Mouse (Mus musculus) kidney, adult 11 months (tissue): Measurements from ENCODE around the gene Krt82.

ENCODE experiments used
- DNase-seq: peaks from one replicate; pipeline ENCODE4 v3.0.0; 2022

Krt82 gene

DNA sequence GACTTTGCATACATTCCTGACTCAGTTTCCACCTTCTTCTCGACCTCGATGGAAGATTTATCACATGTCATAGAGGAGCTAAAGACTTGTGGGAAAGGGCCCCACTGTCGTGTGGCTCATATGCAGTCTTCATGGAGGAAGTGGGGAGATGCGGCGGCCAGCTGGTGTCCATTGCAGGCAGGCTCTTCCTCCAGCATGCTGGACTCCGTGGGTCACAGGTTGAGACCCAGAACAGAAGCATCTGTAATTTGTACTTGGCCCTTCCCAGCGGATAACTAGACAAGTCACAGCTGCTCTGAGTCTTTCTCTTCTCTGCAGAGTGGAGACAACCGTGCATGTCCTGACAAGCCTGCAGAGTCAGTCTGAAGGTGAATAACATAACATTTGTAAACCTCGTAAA lies 42.2 kb downstream of the Krt82 start:
- no peak for DNase-seq

DNA sequence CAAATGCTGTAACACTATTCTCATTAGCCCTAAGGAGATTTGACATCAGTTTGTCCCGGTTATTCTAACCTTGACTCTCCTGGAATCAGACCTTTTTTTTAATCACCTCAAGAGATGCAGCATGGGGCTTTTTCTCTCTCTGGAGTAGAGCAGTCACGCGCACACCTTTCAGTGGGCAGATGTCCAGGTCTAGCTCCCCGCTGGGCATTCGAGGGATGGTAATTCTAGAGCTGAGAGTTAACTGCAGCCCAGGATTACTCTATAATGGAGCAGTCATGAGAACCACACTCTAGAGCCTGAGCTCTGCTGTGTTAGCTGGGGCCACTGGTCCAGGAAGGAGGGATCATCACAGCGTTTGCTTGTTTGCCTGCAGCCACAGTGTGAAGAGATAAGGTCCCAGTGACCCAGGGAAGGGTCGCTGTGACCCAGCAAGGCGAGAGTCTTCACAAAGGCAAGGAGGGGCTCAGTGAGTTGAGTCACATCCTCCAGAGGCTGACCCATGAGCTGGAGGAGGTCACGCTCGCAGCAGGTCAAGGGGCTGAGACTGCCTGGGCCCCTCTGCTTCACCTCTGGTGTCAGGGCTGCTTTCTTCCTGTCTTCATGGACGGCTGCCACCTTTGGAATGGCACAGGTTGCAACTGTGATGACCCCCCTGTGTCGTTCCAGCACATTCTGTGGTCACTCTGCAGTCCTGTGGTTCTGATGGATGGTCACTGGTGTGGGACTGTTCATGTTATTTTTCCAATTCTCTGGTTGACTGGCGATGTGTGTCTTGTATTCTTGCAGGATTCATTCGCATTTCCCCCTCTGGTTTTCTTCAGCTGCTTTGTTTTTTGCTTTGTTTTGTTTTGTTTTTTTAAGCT lies 43.3 kb downstream of the Krt82 start:
- DNase-seq, result peak; percentile 52

- peak; percentile 45 for DNase-seq
Observed at GRCm38 (mm10) chr15:101497181-101497580, 53.3 kb downstream of the Krt82 start.

GRCm38 (mm10) chr15:101495266-101495665 lies 55.2 kb downstream of the Krt82 start:
- DNase-seq, result no peak

DNA sequence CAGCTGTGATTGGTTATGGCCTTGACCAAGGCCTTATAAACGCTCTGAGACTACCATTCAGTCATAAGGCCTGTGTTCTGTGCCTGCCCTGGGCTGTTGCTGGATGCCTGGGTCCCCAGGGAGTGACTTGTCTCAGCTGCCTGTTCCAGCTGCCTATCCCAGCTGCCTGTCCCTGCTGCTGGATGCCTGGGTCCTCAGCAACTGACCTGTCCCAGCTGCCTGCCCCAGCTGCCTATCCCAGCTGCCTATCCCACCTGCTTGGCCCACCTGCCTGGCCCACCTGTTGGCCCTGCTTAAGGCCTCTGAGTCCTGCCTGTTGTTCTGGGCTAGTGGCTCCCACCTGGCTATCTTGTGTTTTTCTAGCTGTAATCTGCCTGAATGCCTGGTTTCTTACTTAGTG lies 56.3 kb downstream of the Krt82 start:
- DNase-seq, result no peak

GRCm38 (mm10) chr15:101493713-101494112 lies 56.8 kb downstream of the Krt82 start:
- no peak for DNase-seq

GRCm38 (mm10) chr15:101492718-101493117 lies 57.7 kb downstream of the Krt82 start:
- DNase-seq, result no peak

DNA sequence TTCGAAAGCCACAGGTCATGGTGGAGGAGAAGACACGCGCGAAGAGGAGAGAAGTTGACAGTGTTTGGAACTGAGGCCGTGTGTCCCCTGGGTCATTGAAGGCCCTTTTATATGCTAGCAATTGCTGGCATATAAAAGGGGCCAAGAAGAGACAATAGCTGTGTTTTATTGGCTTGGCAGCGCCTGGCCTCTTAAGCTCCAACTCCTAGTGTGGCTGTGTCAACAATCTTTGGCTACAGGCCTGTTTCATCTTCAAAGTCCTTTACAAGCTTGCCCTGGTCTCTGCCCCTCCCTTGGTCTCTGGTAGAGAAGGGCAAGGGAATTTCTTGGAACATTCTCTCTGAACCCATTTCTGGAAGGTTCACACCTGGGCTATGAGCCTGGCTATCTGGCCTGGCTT lies 59.0 kb downstream of the Krt82 start, which contains the start of gene Krt83:
TSS of gene Krt83 (minus strand) at position 82 of the 400 bp plus-strand sequence.
- no peak for DNase-seq
